Comparison of ENCODE assay signal across 8 mouse cellular contexts in genomic region chr1:122212484-122212883, GRCm38 (mm10).
DNase-seq lines count a peak whose midpoint lies in the region.

No protein-coding gene starts in this region.

- intact Hi-C loops in gastrocnemius, postnatal 14 days (cut with DNase I; ENCODE audit: low total_unique reads): no loop called here

- DNase-seq in gastrocnemius, postnatal 14 days: peak; percentile 3
- no peak for DNase-seq in gastrocnemius, adult 18-20 months (ENCODE audit: low spot score)
- peak; percentile 61 for DNase-seq in ovary, adult 18-20 months (ENCODE audit: low spot score)
- DNase-seq in ovary, postnatal 10 days (ENCODE audit: low spot score): no peak
- peak; percentile 5 to 16 for DNase-seq in left cerebral cortex, adult 18-20 months (ENCODE audit: low spot score in 2 of 2)
- DNase-seq in right cerebral cortex, adult 2 months (ENCODE audit: low spot score in 2 of 2): peak; percentile 3 to 14
- DNase-seq in B cell, adult 2 months: no peak
- no peak for DNase-seq in thymus, postnatal 36 days

Comparison
In these comparisons a context has a peak if more than half of its experiments do, and no peak if none do; other contexts are left out.
1. DNase-seq: peak in gastrocnemius, postnatal 14 days (single experiment), ovary, adult 18-20 months (single experiment), left cerebral cortex, adult 18-20 months (2 of 2) and right cerebral cortex, adult 2 months (2 of 2); none in gastrocnemius, adult 18-20 months (single experiment), ovary, postnatal 10 days (single experiment), B cell, adult 2 months (0 of 2) and thymus, postnatal 36 days (0 of 2).